Mouse (Mus musculus): ENCODE results near the gene Zdhhc13. TPM values are rescaled to one million over a fixed set of nuclear protein-coding genes. Genes with fewer than 3 reads are reported as not detected.

Gene Zdhhc13
- 16.2 and 17.3 TPM in 2 replicates for polyA plus RNA-seq (2015; fragmentation: Nextera tagmentation; extraction: Ambion mirVana)

DNA sequence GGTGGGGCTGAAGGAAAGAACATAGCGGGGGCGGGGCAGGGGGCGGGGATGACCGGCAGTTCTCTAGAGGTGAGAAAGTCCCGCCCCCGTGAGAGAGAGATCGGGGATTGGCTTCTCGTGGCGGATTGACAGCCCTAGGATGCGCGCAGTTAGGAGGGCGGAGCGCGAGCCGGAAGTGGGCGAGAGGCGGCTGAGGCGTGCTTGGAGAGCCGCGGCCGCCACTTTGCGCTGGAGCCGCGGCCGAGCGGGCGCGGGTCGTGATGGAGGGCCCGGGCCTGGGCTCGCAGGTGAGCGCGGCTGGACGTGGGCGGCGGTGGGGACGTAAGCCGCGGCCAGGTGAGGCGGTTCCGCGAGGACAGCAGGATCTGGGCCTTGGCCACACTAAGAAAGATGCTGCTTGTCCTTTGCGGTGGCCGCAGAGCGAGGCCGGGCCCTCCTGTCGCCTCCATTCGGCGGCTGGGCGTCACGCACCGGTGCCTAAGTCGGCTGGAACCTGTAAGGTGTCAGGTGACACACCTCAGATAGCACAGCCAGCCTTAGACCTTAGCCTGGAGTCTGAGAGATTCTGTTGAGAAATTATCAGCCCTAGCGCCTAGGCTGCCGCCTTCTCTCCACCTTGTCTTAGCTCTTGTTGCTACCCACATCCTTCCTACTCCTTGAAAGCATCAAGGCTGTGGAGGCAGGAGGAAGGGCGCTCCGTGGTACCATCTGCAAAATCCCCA, at the start of gene Zdhhc13:
Gene Zdhhc13 (plus strand): TSS at position 153 of the 722 bp plus-strand sequence.

DNA sequence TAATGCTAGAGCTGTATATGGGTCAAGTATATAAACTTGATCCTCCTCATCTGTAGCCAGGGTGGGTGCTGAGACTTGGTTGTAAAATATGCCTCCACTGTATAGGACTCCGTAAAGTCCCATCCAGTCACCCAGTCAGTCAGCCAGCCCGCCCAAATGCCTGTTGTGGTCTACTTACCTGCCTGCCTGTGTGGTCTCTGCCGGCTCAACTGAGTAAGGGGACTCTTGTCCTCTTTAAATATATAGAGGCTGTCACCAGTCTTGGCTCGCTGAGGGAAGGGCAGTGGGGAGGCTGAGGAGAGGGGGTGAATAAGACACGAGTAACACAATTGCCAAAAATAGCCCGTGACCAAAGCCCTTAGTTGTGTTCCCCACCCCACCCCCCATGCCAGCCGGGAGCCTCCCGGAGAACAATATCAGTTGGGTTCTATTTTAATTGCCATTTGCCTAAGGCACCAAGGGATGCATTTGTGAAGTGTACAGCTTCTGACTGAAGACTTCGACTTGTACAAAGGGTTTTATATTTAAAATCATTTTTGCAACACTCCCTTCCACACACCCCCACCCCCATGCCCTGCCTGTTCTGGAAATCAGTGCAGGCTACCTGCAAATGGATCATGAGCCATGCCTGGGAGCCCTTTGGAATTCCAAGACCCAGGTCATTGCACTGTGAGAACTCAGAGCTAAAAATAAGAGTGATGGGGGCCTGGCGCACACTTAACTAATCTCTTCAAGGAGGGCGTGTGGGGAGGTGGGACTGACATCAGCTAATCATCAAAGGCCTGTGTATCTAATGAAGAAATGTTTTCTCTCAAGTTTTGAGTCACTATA, 59.2 kb downstream of the Zdhhc13 start, which contains the start of gene Csrp3:
Gene Csrp3 (minus strand): TSS at position 214 of the 831 bp plus-strand sequence.

Other genes starting within 250 kb of the Zdhhc13 start
- 4.2 and 10.3 TPM in 2 replicates for gene Mrgprb2, start 230.9 kb upstream of the Zdhhc13 start, polyA plus RNA-seq (2015; fragmentation: Nextera tagmentation; extraction: Ambion mirVana)
- not detected in 2 replicates for gene Mrgprb3, start 145.2 kb upstream of the Zdhhc13 start, polyA plus RNA-seq (2015; fragmentation: Nextera tagmentation; extraction: Ambion mirVana)
- 0.75 and 1.0 TPM in 2 replicates for gene Csrp3, start 59.0 kb downstream of the Zdhhc13 start, polyA plus RNA-seq (2015; fragmentation: Nextera tagmentation; extraction: Ambion mirVana)
- gene E2f8, start 92.6 kb downstream of the Zdhhc13 start, polyA plus RNA-seq (2015; fragmentation: Nextera tagmentation; extraction: Ambion mirVana) = 28.4 and 34.4 TPM in 2 replicates
- 4.2 and 5.7 TPM in 2 replicates for gene Nav2, start 119.7 kb downstream of the Zdhhc13 start, polyA plus RNA-seq (2015; fragmentation: Nextera tagmentation; extraction: Ambion mirVana)

All from spleen, postnatal 0 days (tissue).